8 mouse cellular contexts compared by ENCODE assay signal in genomic region chr7:84151001-84151959, GRCm38 (mm10). TPM values are rescaled to one million over a fixed set of nuclear protein-coding genes. Genes with fewer than 3 reads are reported as not detected.
DNase-seq lines count a peak whose midpoint lies in the region; ATAC-seq and TF ChIP-seq lines count a peak whose summit lies in the region.

Gene Abhd17c, minus strand, starts transcription at chr7:84151893.

- no peaks in the 10 kb centered on the region for H3K9me3 ChIP-seq in heart, embryonic 11.5 days (replicated peaks; ENCODE audit: control insufficient read depth, low read length)
- H3K9me3 ChIP-seq in kidney, embryonic 16.5 days (ENCODE audit: low read length): no peaks in the 10 kb centered on the region
- H3K9me3 ChIP-seq in liver, embryonic 14.5 days (ENCODE audit: control insufficient read depth, low read length): no peaks in the 10 kb centered on the region
- H3K9me3 ChIP-seq in neural tube, embryonic 14.5 days (ENCODE audit: control insufficient read depth, low read length): no peaks in the 10 kb centered on the region

- no peaks in the 10 kb centered on the region for H3K36me3 ChIP-seq in heart, embryonic 11.5 days (ENCODE audit: control insufficient read depth, insufficient read depth, low read length)
- H3K36me3 ChIP-seq in kidney, embryonic 16.5 days (ENCODE audit: insufficient read depth, low read length): no peaks in the 10 kb centered on the region
- H3K36me3 ChIP-seq in liver, embryonic 14.5 days (replicated peaks; ENCODE audit: control insufficient read depth, insufficient read depth, low read depth): no peaks in the 10 kb centered on the region
- no peaks in the 10 kb centered on the region for H3K36me3 ChIP-seq in neural tube, embryonic 14.5 days (ENCODE audit: control insufficient read depth, insufficient read depth, low read length)

- H3K27me3 ChIP-seq in heart, embryonic 11.5 days (ENCODE audit: control insufficient read depth, insufficient read depth, low read length): no peaks in the 10 kb centered on the region
- no peaks in the 10 kb centered on the region for H3K27me3 ChIP-seq in kidney, embryonic 16.5 days (ENCODE audit: insufficient read depth, low read length)
- H3K27me3 ChIP-seq in liver, embryonic 14.5 days (ENCODE audit: control insufficient read depth, insufficient read depth, low read length): no peaks in the 10 kb centered on the region
- no peaks in the 10 kb centered on the region for H3K27me3 ChIP-seq in neural tube, embryonic 14.5 days (ENCODE audit: control insufficient read depth, insufficient read depth, low read length)

- peak within 1 kb of the TSS; percentile 87 for H3K4me2 ChIP-seq in heart, embryonic 11.5 days
- peak within 1 kb of the TSS; percentile 85 for H3K4me2 ChIP-seq in kidney, embryonic 16.5 days (replicated peaks; ENCODE audit: low read depth, low read length)
- peak within 1 kb of the TSS; percentile 96 for H3K4me2 ChIP-seq in liver, embryonic 14.5 days (ENCODE audit: low read depth)
- peak within 1 kb of the TSS; percentile 99 for H3K4me2 ChIP-seq in neural tube, embryonic 14.5 days (ENCODE audit: low read depth, low read length)

- peak within 1 kb of the TSS; percentile 88 for H3K4me3 ChIP-seq in heart, embryonic 11.5 days (ENCODE audit: low read depth, low read length)
- peak within 1 kb of the TSS; percentile 93 for H3K4me3 ChIP-seq in kidney, embryonic 16.5 days (ENCODE audit: low read length)
- H3K4me3 ChIP-seq in liver, embryonic 14.5 days (ENCODE audit: insufficient read depth in 1 of 2, low read depth in 2 of 2, low read length in 2 of 2): peak within 1 kb of the TSS; percentile 75 to 90
- peak within 1 kb of the TSS; percentile 92 for H3K4me3 ChIP-seq in neural tube, embryonic 14.5 days (ENCODE audit: low read depth, low read length)

- peaks cover 23% of the 10 kb centered on the region for H3K4me1 ChIP-seq in heart, embryonic 11.5 days (ENCODE audit: control insufficient read depth, insufficient read depth, low read length)
- peaks cover 42% of the 10 kb centered on the region for H3K4me1 ChIP-seq in kidney, embryonic 16.5 days (ENCODE audit: insufficient read depth, low read length)
- peaks cover 8 to 26% of the 10 kb centered on the region in 2 experiments; a peak in 3 of 4 replicates for H3K4me1 ChIP-seq in liver, embryonic 14.5 days (replicated peaks; ENCODE audit: control insufficient read depth in 2 of 2, insufficient read depth in 2 of 2, low read length in 1 of 2)
- H3K4me1 ChIP-seq in neural tube, embryonic 14.5 days (ENCODE audit: control insufficient read depth, insufficient read depth, low read length): peaks cover 32% of the 10 kb centered on the region

- peak within 1 kb of the TSS; percentile 95 for H3K27ac ChIP-seq in heart, embryonic 11.5 days (ENCODE audit: low read depth, low read length)
- H3K27ac ChIP-seq in kidney, embryonic 16.5 days (ENCODE audit: low read length): peak within 1 kb of the TSS; percentile 92
- peak within 1 kb of the TSS; percentile 37; the same call in 1 of the 2 replicates for H3K27ac ChIP-seq in liver, embryonic 14.5 days
- peak within 1 kb of the TSS; percentile 97 for H3K27ac ChIP-seq in neural tube, embryonic 14.5 days (ENCODE audit: low read depth, low read length)

- peak; percentile 62 for DNase-seq in CD4-positive helper T cell, adult 2 months (ENCODE audit: low read depth, low spot score)
- peak; percentile 52 for DNase-seq in adrenal gland, postnatal 36 days
- DNase-seq in liver, embryonic 14.5 days (ENCODE audit: low read depth in 3 of 3, low spot score in 3 of 3): no peak
- peak; percentile 68 for DNase-seq in testis, postnatal 10 days (ENCODE audit: low spot score)

- ATAC-seq in erythroblast, adult 5-6 weeks (replicated peaks; ENCODE audit: low FRiP score, poor library complexity, severe bottlenecking): peak; percentile 67
- peak; percentile 47 for ATAC-seq in heart, embryonic 11.5 days (replicated peaks; ENCODE audit: insufficient number of reproducible peaks, low FRiP score, low TSS enrichment)
- peak; percentile 64 for ATAC-seq in kidney, embryonic 16.5 days (ENCODE audit: low FRiP score, low TSS enrichment)
- peak; percentile 40 for ATAC-seq in liver, embryonic 14.5 days (ENCODE audit: insufficient read depth)
- peak; percentile 82 for ATAC-seq in neural tube, embryonic 14.5 days (ENCODE audit: low read depth)

- TF ChIP-seq EP300 in liver, embryonic 14.5 days (IDR thresholded peaks at IDR 0.05; ENCODE audit: low read depth): no peak

- under 1% methylated on average over 84 of the region's 109 CpGs for WGBS in heart, embryonic 11.5 days (ENCODE audit: insufficient replicate concordance)
- under 1% methylated on average over 103 of the region's 109 CpGs for WGBS in kidney, embryonic 16.5 days
- WGBS in liver, embryonic 14.5 days (ENCODE audit: insufficient replicate concordance): under 1% methylated on average over 108 of the region's 109 CpGs
- WGBS in neural tube, embryonic 14.5 days: under 1% methylated on average over 101 of the region's 109 CpGs

- peak within 1 kb of the TSS; percentile 95 for H3K9ac ChIP-seq in heart, embryonic 11.5 days (ENCODE audit: low read depth, low read length)
- H3K9ac ChIP-seq in kidney, embryonic 16.5 days (replicated peaks; ENCODE audit: low read length): peak within 1 kb of the TSS; percentile 94
- H3K9ac ChIP-seq in liver, embryonic 14.5 days (replicated peaks): peak within 1 kb of the TSS; percentile 83
- H3K9ac ChIP-seq in neural tube, embryonic 14.5 days (replicated peaks; ENCODE audit: low read depth, low read length): peak within 1 kb of the TSS; percentile 99

- TF ChIP-seq CTCF in liver, embryonic 14.5 days (IDR thresholded peaks at IDR 0.05; ENCODE audit: low read depth): no peak; the same call in 1 of the 2 replicates

RNA-seq across cellular contexts. Expression of gene Abhd17c, which starts in this region (rescaled TPM):
- total RNA-seq in adrenal gland, postnatal 36 days (2021): 10 to 100 TPM; 26.4 to 31.6 TPM
- total RNA-seq in erythroblast, adult 5-6 weeks (2015; ENCODE audit: low replicate concordance): 11.5 and 12.7 TPM in 2 replicates
- 4.3 and 6.8 TPM in 2 replicates for total RNA-seq in erythroblast, adult 5-6 weeks (2017; ENCODE audit: low replicate concordance)
- 42.5 and 44.2 TPM in 2 replicates for polyA plus RNA-seq in heart, embryonic 11.5 days (2014; fragmentation: Nextera tagmentation; extraction: Ambion mirVana)
- polyA plus RNA-seq in kidney, embryonic 16.5 days (2015; fragmentation: Nextera tagmentation; extraction: Ambion mirVana): 11.3 and 13.7 TPM in 2 replicates
- 14.9 and 15.1 TPM in 2 replicates for polyA plus RNA-seq in liver, embryonic 14.5 days (2012; rRNA removed)
- polyA plus RNA-seq in liver, embryonic 14.5 days (2014; fragmentation: Nextera tagmentation; extraction: Ambion mirVana): 13.0 and 18.0 TPM in 2 replicates
- 39.7 and 53.7 TPM in 2 replicates for polyA plus RNA-seq in neural tube, embryonic 14.5 days (2014; fragmentation: Nextera tagmentation; extraction: Ambion mirVana)

Comparison
In these comparisons a context has a peak if more than half of its experiments do, and no peak if none do; other contexts are left out.
1. DNase-seq: peak in CD4-positive helper T cell, adult 2 months (single experiment), adrenal gland, postnatal 36 days (2 of 2) and testis, postnatal 10 days (single experiment); none in liver, embryonic 14.5 days (0 of 3).
2. H3K27ac ChIP-seq: peak in every context shown above with its lines; median percentile 97 in neural tube, embryonic 14.5 days; 95 in heart, embryonic 11.5 days; 92 in kidney, embryonic 16.5 days; 37 in liver, embryonic 14.5 days.
3. Peak in every context shown above with its lines, with median percentiles within 50 percentile points of each other: ATAC-seq, H3K4me2 ChIP-seq, H3K4me3 ChIP-seq and H3K9ac ChIP-seq.